Mouse (Mus musculus): Measurements from ENCODE around the gene Map7d2. TPM values are rescaled to one million over a fixed set of nuclear protein-coding genes. Genes with fewer than 3 reads are reported as not detected.
"Not testable (repeated sequence)": the region's sequence is repeated elsewhere in the genome, so short reads cannot be mapped to it uniquely, and the experiment has no call there.

Map7d2 gene
- 8.2 and 15.0 TPM in 2 replicates for polyA plus RNA-seq (2012; rRNA removed)

DNA sequence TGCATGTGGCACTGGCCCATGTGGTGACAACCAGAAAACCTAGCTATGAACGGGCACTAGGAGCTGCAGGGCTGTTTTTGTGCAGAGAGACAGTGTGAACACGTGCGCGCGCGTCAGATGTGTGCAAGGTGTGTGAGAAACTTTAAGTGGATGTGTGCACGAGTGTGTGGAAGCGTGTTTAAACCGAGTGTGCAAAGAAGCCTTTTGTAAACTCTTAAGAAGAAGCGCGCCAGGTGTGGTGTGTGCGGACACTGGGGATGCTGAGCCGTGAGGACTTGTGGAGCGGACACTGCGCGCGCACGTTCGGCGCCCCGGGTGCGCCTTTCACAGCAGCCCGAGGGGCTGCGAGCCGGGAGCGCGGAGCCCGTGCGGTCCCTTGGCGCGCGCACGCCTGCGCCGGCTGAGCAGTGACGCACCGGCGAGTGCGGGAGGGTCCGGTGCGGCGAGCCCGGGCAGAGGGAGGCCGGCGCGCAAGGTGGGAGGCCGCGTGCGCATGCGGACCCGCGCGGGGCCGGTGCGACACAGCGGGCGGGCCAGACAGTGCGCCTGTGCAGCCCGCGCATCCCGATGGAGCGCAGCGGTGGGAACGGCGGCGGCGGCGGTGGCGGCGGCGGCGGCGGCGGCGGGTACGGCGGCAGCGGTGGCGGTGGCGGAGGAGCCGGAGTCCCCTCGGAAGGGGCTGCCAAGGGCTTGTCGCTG, at the start of gene Map7d2:
TSS of gene Map7d2 (plus strand) at position 443 of the 699 bp plus-strand sequence.
- peak; percentile 76 for DNase-seq (ENCODE audit: low read depth)
- TF ChIP-seq POLR2A (IDR thresholded peaks at IDR 0.05; ENCODE audit: borderline replicate concordance, extremely low read depth, insufficient read depth, insufficient read length, poor library complexity, severe bottlenecking) (no peak), CTCF (IDR thresholded peaks at IDR 0.05; ENCODE audit: borderline replicate concordance, extremely low read depth, insufficient read depth, insufficient read length) (no peak)

DNA sequence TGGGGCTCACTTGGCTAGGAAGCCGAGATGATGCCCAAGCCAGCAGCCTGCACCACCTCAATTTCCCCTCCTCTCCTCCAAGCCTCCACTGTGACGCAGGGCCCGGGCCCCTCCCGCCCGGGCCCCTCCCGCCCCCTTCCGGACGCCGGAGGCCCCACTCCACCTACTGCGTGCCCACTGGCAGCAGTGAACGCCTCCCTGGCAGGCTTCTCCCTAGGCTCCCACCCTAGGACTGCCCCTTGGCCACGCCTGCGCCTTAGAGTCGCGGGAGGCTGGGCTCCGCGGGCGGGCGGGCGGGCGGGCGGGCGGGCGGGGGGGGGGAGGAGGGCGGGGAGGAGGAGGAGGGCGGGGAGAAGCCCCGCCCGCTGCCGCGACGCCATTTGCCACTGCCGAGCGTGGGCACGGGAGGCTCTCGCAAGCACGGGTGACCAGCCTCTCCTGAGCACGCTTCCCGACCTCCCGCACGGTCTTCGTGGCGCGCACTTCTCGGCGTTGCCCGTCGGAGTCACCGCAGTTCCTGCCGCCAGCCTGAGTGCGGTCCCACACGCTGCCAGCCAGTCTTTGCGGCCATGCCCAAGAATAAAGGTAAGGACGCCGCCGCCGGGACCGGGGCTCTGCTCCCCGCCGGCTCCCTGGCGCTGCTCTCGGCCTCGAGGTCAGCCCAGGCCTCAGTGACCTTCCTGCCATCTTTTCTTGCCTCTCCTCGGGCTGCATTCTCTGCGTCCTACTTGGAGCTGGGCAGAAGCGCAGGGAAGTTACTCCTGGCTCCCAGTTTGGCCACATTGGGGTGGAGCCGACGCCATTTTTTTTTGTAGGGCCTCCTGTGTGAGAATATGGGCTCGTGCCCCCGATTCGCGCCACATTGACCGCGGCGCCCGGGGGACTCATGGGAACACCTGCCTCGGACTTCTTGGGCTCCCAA, 42.3 kb upstream of the Map7d2 start, which contains the start of gene Eif1ax:
TSS of gene Eif1ax (plus strand) at position 348 of the 922 bp plus-strand sequence.
- DNase-seq (ENCODE audit: low read depth) = peak; percentile 90
- TF ChIP-seq POLR2A (IDR thresholded peaks at IDR 0.05; ENCODE audit: borderline replicate concordance, extremely low read depth, insufficient read depth, insufficient read length, poor library complexity, severe bottlenecking) (peak; percentile 56; the same call in 1 of the 2 replicates), CTCF (IDR thresholded peaks at IDR 0.05; ENCODE audit: borderline replicate concordance, extremely low read depth, insufficient read depth, insufficient read length) (no peak)

DNA sequence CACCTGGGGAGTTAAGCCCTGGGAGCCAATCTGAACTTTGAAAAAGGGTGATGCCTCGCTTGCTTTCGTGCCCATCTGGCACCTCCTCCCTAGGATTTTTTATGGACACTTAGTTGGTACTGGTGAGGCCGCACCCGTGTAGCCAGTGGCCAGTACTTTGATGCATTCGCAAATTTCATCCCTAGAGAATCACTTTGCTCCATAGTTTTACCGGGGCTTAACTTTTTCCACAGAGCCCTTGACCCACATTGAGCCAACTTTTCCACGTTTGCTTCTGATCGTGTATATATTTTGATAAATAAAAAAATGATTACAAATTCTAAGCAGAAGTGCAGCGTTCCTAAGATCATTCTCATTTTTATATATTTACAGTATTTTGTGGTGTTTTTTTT, 41.6 kb upstream of the Map7d2 start:
- no peak for DNase-seq (ENCODE audit: low read depth)
- TF ChIP-seq POLR2A (IDR thresholded peaks at IDR 0.05; ENCODE audit: borderline replicate concordance, extremely low read depth, insufficient read depth, insufficient read length, poor library complexity, severe bottlenecking) = no peak
- no peak for TF ChIP-seq CTCF (IDR thresholded peaks at IDR 0.05; ENCODE audit: borderline replicate concordance, extremely low read depth, insufficient read depth, insufficient read length)

DNA sequence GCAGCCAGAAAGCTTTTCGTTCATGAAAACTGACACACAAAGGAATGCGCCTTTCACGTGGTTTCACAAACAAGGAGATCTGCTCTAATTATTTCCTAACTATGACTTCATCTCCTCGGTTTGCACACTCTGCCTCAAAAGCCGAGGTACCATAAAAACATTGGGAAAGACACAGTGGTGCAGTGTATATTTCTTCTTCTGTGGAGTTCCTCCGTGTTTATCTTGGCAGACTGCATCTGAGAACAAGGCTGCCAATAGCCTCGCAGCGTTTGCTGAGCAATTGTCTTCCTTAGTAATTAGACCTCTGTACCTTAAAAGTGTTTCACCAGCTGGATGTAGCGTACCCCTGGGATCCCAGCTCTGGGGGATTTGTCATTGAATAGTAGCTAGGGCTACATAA, 27.3 kb upstream of the Map7d2 start:
- TF ChIP-seq POLR2A (IDR thresholded peaks at IDR 0.05; ENCODE audit: borderline replicate concordance, extremely low read depth, insufficient read depth, insufficient read length, poor library complexity, severe bottlenecking) = no peak
- TF ChIP-seq CTCF (IDR thresholded peaks at IDR 0.05; ENCODE audit: borderline replicate concordance, extremely low read depth, insufficient read depth, insufficient read length) = no peak
- peak; percentile 22 for DNase-seq (ENCODE audit: low read depth)

DNA sequence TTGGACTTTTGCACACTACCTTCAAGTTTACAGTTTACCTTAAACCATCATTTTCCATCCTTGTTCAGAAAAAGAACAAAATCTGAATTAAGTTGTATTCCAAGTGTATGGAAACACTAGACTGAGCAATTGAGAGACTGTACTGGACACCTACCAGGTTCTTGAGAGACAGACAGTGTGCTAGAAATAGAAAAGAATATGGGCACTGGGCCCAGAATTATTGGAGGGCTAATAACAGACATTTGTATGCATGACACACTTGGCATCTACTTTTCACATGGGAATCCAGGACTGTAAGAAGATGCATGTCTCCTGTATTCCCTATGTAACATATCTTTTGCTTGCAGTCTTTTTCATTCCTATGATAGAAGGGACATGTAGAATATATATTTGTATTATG, 25.4 kb upstream of the Map7d2 start:
- no peak for TF ChIP-seq POLR2A (IDR thresholded peaks at IDR 0.05; ENCODE audit: borderline replicate concordance, extremely low read depth, insufficient read depth, insufficient read length, poor library complexity, severe bottlenecking)
- TF ChIP-seq CTCF (IDR thresholded peaks at IDR 0.05; ENCODE audit: borderline replicate concordance, extremely low read depth, insufficient read depth, insufficient read length) = no peak
- peak; percentile 27 for DNase-seq (ENCODE audit: low read depth)

DNA sequence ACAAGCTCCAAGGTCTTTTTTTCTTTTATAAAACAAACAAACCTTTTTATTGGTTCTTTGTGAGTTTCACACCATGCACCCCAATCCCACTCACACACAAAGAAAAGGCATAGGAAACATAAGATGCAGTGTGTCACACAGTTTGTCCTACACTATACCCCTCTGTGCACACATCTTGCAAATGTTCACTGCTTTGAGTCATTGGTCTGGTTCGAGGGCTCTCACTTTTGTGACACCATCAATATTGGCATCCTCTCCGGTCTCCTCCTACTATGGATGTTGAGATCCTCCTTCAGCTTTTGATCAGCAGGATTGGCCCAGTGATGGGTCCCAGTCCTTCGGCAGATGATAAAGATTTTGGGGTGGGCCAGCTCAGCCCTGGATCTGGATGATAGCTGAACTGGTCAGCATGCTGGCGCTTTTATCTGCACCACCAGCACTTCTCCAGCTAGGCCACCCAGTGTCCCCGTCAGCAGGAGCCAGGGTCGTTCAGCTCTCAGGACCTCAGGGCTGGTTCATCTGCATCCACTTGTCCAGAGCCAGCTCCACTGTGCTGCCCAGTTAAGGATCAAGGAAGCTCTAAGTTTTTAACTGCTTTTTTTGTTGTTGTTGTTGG, 23.9 kb upstream of the Map7d2 start:
- DNase-seq (ENCODE audit: low read depth) = no peak
- TF ChIP-seq POLR2A (IDR thresholded peaks at IDR 0.05; ENCODE audit: borderline replicate concordance, extremely low read depth, insufficient read depth, insufficient read length, poor library complexity, severe bottlenecking) = no peak
- TF ChIP-seq CTCF (IDR thresholded peaks at IDR 0.05; ENCODE audit: borderline replicate concordance, extremely low read depth, insufficient read depth, insufficient read length) = no peak

DNA sequence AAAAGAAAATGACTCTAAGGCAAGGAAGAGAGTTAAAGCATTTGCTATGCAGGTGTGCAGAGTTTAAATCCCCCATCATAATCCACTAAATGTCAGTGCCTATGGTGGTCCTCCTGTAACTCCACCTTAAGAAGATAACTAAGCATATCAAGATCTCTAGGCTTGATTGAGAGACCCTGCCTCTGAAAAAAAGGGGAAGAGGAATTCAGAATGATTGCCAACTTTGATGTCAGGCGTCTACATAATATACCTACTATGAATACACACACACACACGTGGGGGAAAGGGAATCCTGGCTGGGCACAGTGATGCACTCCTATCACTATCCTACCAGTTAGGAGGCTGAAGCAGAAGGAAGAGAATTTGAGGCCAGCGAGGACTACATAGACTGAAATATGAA, 23.1 kb upstream of the Map7d2 start:
- TF ChIP-seq POLR2A (IDR thresholded peaks at IDR 0.05; ENCODE audit: borderline replicate concordance, extremely low read depth, insufficient read depth, insufficient read length, poor library complexity, severe bottlenecking) = no peak

DNA sequence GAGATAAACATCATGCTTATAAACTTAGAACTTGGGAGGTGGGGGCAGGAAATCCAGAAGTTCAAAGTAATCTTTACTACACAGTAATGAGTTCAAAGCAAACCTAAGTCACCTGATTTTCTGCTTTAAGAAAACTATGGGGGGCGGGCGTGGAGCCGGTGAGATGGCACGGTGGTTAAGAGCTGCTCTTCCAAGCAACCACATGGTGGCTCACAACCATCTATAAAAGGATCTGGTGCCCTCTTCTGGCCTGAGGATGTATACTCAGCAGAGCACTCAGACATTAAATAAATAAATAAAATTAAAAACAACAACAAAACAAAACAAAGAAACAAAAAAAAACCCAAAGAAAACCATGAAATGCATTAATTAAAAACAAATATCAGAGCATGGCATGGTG, 5.1 kb upstream of the Map7d2 start:
- DNase-seq (ENCODE audit: low read depth) = peak; percentile 55
- TF ChIP-seq CTCF (IDR thresholded peaks at IDR 0.05; ENCODE audit: borderline replicate concordance, extremely low read depth, insufficient read depth, insufficient read length) (peak; percentile 35; the same call in 1 of the 2 replicates), POLR2A (IDR thresholded peaks at IDR 0.05; ENCODE audit: borderline replicate concordance, extremely low read depth, insufficient read depth, insufficient read length, poor library complexity, severe bottlenecking) (no peak)

More for the DNA sequence above, 23.1 kb upstream of the Map7d2 start:
- DNase-seq (ENCODE audit: low read depth) = no peak

DNA sequence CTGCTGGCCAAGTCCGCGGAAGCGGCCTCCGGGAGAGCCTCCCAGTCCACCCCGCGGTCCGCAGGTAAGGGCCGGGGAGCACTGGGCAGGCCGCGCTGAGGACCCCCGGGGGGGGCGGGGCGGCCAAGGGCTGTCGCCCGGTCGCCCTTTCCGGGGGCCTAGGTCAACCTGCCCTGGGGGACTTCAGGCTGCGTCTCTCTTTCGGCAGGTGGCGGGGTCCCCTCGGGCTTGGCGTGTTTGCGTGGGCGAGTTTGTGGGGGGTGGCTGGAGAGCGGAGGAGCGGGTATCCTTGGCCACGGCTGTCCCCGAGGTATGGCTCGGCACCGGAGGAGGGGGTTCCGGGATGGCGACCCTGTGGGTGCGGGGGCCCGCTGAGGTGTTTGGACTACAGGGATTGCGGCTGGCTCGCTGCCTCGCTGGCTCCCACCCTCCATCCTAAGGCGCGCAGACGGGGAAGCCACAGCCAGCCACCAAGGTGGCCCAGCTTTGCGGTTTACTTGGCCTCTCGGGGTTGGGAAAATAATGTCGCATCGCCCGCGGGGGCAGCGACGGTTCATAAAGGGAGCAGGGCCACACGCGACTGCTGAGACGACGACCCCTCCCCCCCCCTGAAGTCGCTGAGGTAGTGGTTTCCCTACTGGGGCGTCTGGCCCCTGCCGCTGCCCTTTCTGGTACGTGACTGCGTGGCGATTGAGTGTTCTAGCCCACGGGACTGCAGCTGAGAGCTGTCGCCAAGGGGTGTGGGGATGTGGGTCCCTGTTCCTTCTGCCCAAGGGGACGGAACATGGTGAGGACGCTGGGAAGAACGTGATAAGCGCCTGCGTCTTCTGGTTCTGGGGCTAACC, 679 bp downstream of the Map7d2 start:
- TF ChIP-seq CTCF (IDR thresholded peaks at IDR 0.05; ENCODE audit: borderline replicate concordance, extremely low read depth, insufficient read depth, insufficient read length) (no peak), POLR2A (IDR thresholded peaks at IDR 0.05; ENCODE audit: borderline replicate concordance, extremely low read depth, insufficient read depth, insufficient read length, poor library complexity, severe bottlenecking) (no peak)

DNA sequence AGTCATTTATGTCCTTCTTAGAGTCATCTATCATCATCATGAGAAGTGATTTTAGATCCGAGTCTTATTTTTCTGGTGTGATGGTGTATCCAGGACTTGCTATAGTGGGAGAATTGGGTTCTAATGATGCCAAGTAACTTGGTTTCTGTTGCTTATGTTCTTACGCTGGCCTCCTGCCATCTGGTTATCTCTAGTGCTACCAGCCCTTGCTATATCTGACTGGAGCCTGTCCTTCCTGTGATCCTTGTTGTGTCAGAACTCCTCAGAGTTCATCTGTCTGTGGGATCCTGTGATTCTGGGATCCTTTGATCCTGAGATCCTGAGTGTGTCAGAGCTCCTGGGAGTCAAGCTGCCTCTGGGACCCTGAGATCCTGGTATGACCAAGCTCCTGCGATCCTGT, 16.1 kb downstream of the Map7d2 start:
- DNase-seq (ENCODE audit: low read depth) = not testable (repeated sequence)

More for the DNA sequence above, 679 bp downstream of the Map7d2 start:
- DNase-seq (ENCODE audit: low read depth) = peak; percentile 22

DNA sequence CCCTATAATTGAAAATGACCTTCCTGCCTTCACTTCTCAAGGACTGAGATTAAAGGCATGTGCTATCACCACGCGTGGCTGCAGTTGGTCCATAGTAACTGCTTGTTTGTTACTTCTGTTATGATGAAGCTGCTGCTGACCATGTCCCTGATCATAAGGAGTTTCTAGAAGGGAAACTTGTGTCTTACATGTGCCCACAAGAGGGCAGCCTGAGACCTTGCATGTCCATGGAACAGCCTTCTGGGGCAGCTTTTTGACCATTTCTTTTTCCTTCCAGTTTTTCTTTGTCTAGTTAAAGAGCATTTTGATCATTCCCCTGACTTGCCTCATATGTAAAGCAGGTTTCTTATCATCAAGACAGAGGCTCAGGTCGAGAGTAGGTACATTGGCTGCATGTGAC, 27.8 kb downstream of the Map7d2 start:
- TF ChIP-seq POLR2A (IDR thresholded peaks at IDR 0.05; ENCODE audit: borderline replicate concordance, extremely low read depth, insufficient read depth, insufficient read length, poor library complexity, severe bottlenecking) (no peak), CTCF (IDR thresholded peaks at IDR 0.05; ENCODE audit: borderline replicate concordance, extremely low read depth, insufficient read depth, insufficient read length) (peak; percentile 64; the same call in 1 of the 2 replicates)
- DNase-seq (ENCODE audit: low read depth) = peak; percentile 75

Measured in brain, embryonic 14.5 days (tissue).